Mouse (Mus musculus) common myeloid progenitor, adult 5-6 weeks (primary cell): ENCODE results near the gene Jmjd1c. TPM values are rescaled to one million over a fixed set of nuclear protein-coding genes. Genes with fewer than 3 reads are reported as not detected.

Source experiments
- ATAC-seq: replicated peaks from 2 replicates; pipeline ENCODE4 v1.8.0; 2016; ENCODE audit warnings: low read depth, mild to moderate bottlenecking, moderate TSS enrichment, inconsistent platforms; ENCODE audit not compliant: poor library complexity, severe bottlenecking
- total RNA-seq: library from RNA; stranded (forward); fragments of 200-1000, 187-1606 nt; gene quantifications from 2 replicates; pipeline ENCODE4 v1.2.3, GENCODE M21; 2017

Gene Jmjd1c
- total RNA-seq, 1 experiment from 2014 or later: 162 TPM

DNA sequence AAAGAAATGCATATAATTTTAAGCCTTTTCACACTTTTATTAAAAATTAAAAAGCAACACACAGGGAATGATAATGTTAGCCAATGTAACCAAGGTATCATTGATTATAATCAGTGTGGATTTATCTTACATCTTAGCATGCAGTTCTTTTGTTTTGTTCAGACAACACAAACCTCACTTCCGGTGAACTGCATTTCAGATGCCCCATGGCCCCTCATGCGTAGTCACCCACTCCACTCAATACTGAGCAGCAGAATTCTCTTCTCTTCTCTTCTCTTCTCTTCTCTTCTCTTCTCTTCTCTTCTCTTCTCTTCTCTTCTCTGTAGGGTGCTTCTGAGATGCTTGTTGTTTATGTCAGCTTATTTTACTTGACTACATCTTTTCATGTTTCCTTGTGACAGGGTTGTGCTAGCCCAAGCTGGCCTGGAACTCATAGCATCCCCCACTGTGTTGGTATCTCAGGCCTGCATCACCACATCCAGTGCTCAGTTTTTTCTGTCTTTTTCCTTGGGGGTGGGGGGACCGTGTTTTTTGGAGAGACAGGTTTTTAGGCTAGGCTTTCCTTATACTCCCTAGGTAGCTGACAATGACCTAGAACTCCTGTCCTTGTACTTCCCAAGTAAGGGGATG is 88.6 kb downstream of the Jmjd1c start:
- ATAC-seq: no peak

DNA sequence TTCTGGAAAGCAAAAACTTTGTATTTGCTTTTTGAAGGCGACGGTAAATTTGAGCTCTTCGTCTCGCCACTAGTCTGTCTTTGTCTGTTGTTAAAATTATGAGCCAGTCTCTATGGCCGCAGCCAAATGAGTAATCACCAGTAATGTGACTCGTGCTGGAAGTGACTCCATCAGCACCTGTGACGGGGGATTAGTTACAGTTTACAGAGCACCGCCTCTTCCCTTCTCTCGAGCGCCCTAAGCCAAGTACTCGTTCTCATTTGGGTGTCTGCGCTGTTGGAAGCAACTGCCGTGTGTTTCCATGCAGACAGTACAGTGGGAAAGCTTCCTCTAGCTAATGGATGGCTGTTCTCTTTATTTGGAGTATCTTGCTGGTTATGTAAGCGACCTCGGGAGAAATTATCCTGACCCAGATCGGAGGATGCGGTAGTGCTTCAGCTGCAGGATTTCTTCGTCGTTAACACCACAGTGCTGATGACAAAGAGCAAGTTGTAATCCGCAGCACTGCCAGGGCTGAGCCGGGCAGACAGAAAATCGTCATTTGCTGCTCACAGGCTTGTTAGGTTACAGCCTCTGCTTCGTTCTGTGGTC is 89.7 kb downstream of the Jmjd1c start:
- peak; percentile 84 for ATAC-seq

GRCm38 (mm10) chr10:67186489-67186888 is 90.6 kb downstream of the Jmjd1c start:
- no peak for ATAC-seq

DNA sequence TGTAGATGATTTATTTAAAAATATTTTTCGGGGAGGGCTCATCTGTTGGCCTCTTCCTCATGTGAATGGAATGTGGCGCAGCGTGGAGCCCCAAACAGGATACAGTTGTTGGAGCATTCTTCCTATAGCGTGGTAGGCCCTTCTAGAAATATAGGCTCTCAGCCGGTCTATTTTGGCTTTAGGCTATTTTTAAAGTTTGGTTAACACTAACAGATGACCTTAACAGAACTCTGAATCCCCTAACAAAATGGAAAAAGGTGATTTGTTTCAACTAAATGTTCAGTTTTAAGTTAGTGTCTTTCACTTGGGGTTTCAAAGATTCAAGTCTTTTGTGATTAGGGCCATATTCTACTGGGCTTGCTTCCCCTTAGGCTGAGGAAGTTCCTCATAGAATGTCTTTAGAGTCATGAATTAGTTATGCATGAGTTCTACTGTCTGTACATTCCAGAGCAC is 91.1 kb downstream of the Jmjd1c start:
- 0 out of 2 replicates have a peak, but pooled peaks have one; percentile 16 for ATAC-seq

DNA sequence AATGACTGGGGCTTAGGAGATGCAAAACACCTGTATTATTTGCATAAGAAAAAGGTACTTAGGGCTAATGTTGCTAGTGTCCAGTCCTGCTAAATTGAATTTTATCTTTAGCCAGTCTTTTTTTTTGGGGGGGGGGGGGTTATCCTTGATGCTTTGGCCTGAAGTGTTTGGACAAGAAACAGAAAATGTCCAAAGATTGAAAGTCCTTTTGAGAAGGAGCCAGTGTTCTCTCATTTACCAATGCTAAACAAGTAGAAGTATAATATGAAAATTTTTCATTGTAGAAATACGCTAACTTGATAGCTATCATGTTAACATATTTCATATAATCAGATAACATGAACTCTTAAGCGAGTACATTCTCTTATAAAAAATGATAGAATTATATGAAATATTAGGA is 92.0 kb downstream of the Jmjd1c start:
- no peak for ATAC-seq

GRCm38 (mm10) chr10:67189057-67189456 is 93.1 kb downstream of the Jmjd1c start:
- no peak for ATAC-seq

GRCm38 (mm10) chr10:67190261-67190660 is 94.3 kb downstream of the Jmjd1c start:
- ATAC-seq: no peak

DNA sequence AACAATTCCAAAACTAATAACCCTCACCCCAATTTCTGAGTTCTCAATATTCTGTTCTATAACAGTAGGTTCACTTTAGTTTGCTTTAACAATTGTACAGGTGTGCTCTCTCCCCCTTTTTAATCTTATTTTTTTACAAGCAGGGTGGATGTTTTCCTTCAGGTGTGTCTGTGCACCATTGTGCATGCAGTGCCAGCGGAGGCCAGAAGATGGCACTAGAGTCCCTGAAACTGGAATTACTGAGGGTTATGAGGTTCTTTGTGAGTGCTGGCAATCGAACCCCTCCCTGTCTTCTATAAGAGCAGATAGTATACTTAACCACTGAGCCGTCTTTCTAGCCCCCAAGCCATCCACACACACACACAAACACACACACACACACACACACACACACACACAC is 96.4 kb downstream of the Jmjd1c start:
- no peak for ATAC-seq

DNA sequence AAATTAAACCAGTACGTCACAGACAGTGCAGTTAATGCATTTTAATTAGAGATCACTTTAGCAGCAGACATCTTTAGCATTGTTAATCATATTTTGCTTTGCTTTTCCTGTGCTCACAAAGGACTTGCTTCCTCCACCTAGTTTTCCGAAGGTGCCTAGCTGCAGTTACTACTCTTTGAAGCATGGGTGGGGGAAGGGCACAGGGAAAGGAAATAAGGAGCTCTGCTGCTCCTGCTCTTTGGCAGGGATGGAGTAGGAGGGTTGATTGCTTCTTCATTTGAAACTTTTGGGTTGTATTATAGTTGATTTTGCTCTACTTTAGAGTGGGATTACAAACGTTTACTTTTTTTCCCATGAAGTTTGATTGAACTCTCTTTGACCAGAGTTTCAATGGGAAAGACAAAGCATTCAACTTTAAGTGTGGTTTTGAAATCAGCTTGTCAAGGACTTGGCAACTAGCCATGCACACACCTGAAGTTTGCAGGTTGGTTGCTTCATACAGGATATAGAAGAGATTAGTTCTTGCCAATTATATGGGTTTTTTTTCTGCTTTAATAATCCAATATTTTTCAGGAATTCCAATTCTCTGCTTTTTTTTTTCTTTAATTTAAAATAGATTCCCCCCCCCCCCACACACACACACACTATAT is 97.2 kb downstream of the Jmjd1c start:
- no peak for ATAC-seq

- ATAC-seq: no peak
These were observed 98.1 kb downstream of the Jmjd1c start for GRCm38 (mm10) chr10:67194046-67194445.

DNA sequence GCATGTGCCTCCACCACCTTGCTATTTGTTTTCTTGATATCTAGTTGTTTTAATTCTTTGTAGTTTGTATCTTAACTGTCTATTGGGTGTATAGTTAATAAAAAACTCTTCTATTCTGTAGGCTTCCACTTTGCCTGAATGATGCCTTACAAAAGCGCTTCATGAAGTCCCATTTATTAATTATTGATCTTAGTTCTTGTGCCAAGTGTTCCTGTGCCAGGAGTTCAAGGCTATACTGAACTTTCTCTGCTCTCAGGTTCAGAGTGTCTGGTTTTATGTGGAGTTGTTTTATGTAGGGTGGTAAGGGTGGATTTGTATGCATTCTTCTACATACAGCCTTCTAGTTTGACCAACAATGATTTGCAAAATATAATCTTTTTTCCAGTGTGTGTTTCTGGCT is 99.7 kb downstream of the Jmjd1c start:
- no peak for ATAC-seq

DNA sequence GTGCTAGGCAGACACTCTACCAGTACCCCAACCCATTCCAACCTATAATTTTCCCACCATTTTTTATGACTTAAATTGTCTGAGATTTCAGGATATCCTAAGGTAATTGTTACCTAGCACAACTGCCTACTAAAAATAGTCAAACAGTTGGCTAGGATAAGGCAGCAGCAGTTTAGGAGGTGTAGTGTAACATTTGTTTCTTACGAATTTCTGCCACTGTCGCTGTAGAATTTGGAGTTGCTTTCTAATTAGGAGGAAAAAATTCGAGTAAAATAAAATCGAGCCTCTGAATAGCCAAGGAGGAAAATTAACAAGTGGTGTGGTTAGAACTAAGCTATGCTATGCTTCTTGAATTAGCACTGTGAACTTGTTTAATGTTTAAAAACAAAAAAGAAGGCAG is 101.3 kb downstream of the Jmjd1c start:
- no peak for ATAC-seq

GRCm38 (mm10) chr10:67197829-67198228 is 101.9 kb downstream of the Jmjd1c start:
- no peak for ATAC-seq

GRCm38 (mm10) chr10:67201769-67202168 is 105.8 kb downstream of the Jmjd1c start:
- ATAC-seq: no peak

GRCm38 (mm10) chr10:67202470-67202869 is 106.5 kb downstream of the Jmjd1c start:
- ATAC-seq: peak; percentile 57

- peak; percentile 62 for ATAC-seq
These were observed 108.9 kb downstream of the Jmjd1c start for GRCm38 (mm10) chr10:67204652-67205407.

DNA sequence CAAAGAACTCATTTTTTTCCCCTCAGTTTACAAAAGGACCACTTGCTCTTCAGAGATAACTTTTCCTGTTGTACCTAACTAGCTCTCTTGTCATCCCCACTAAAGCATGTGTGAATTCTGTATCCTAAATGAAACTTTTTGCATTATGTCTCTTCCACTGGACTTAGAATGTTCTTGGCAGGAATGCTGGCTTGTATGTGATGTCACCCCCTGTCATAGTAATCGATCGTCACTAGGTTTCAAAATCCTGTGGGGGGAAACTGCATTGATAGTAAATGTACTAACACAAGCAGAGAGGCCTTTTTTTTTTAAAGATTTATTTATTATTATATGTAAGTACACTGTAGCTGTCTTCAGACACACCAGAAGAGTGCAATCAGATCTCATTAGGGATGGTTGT is 112.0 kb downstream of the Jmjd1c start:
- ATAC-seq: no peak

DNA sequence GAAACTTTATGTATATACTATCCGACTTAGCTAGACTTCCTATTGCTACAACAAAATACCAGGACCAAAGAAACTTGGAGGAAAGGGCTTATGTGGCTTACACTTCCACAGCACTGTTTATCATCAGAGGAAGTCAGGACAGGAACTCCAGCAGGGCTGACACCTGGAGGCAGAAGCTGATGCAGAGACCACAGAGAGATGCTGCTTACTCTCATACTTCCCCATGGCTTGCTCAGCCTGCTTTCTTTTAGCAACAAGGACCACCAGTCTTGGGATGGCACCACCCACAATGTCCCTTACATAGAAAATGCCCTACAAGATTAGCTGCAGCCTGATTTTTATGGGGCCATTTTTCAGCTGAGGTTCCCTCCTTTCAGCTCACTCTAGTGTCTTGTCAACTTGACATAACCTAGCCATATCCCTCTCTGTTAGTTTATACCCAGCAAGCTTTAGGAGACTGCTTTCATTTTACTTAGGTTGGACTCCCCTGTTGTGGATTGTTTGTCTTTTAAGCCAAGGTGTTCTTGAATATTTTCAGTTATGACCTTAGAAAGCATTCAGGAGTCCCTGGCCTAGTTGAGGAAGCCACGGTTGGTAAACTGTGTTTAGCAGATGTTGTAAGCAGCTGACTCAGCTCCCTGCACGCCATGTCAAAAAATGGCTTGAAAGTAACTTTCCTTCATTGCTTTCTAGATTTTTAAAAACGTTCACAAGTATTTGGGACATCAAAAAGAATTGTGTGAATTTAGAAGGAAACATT is 114.2 kb downstream of the Jmjd1c start:
- ATAC-seq: peak; percentile 46

- no peak for ATAC-seq
These were observed 116.1 kb downstream of the Jmjd1c start for GRCm38 (mm10) chr10:67212031-67212430.

GRCm38 (mm10) chr10:67213720-67214119 is 117.8 kb downstream of the Jmjd1c start:
- no peak for ATAC-seq
